Mouse (Mus musculus): ENCODE results near the gene Nsmce3.

The Nsmce3 gene

DNA sequence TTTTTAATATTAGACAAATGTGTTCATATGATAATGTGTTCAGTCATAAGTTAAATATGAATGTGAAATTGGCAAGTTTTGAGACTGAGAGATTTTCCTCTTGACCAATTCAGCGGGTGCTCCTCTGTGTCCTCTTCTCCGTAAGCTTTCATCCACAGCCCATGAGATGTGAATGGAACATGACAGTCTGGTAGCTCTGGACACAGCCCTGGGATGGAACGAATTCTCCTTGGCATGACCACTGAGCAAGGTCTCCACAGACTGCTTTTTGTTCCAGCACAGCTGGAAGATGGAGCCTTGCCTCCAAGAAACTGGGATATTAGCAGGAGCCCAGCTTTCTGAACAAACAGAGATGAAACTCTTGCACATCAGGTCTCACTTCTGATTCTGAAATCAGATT lies 9.8 kb downstream of the Nsmce3 start:
- no peak for DNase-seq (ENCODE audit: low spot score in 2 of 2)

DNA sequence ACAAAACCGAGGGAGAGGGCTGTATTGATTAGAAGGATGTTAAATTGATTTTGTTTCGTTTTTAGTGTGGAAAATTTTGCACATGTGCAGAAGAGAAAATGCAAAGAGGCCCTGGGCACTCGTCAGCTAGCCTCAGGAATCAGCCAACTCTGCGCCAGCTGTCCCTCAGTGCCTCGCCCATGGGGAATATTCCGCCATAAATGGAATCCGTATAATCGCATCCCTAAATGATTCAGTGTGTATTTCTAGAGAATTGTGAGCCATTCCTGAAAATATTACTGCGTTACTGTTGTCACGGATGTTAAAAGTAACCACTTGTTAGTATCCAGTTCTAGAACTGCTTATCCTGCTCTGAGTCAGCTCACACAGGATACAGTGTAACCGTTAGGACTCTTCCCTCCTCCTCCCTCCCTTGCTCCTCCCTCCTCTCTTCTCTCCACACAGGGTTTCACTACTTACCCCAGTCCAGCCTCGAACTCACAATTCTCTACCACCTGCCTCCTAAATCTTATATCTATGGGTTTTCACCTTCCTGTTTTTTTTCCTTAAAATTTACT lies 16.2 kb downstream of the Nsmce3 start:
- no peak for DNase-seq (ENCODE audit: low spot score in 2 of 2)

DNA sequence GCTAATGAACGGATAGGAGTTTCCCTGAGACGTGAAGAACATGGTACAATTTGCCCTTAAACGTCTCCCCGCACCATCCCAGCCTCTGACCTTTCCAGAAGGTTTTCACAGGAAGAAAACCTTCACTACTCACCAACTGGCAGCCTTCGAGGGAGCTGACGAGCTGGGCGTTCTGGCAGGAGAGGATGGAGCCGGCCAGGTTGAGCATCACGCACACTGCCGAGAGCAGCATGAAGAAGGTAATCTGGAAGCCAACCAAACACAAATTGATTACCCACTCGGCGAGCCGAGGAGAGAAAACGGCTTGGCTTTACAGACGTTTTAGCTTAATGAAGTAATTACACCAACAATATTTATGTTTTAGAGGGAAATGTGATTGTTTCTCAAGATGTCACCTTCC lies 16.8 kb downstream of the Nsmce3 start:
- DNase-seq (ENCODE audit: low spot score in 2 of 2) = no peak

DNA sequence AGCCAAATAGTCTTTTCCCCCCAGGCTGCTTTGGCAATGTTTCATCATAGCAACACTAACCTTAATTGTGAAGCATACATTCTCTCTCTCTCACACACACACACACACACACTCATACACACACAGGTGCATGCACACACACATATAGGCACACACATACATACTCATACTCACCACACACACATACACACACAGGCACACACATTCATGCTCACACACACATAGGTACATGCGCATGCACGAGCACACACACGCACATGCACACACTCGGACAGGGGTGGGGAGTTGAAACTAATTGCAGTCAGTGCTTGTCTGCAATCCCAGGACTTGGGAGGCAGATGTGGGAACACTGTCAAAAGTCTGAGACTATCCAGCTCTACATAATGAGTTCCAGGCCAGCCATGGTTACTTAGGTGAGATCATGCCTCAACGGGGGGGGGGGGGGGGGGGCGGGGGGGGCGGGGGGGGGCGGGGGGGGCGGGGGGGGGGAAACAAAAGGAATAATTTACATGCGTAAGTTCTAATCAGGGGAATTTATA lies 17.3 kb downstream of the Nsmce3 start:
- DNase-seq (ENCODE audit: low spot score in 2 of 2) = no peak

DNA sequence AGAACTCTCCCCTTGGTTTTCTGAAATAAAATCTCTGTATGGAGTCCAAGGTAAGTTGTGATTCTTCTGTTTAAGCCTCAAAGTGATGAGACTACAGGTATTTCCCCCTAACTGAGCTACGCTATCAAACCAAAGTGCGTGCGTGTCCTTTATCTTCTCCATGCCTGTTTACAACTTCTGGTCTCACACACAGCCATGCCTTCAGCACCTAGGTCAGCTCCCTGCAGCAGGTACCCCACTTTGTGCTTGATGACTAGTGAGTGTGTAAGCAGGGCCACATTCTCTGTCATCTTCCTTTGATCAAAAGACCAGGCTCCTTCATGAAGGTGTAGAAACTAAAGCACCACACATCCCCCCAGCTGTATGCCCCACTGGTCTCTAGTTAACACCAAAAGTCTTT lies 22.0 kb downstream of the Nsmce3 start:
- DNase-seq (ENCODE audit: low spot score in 2 of 2) = no peak

DNA sequence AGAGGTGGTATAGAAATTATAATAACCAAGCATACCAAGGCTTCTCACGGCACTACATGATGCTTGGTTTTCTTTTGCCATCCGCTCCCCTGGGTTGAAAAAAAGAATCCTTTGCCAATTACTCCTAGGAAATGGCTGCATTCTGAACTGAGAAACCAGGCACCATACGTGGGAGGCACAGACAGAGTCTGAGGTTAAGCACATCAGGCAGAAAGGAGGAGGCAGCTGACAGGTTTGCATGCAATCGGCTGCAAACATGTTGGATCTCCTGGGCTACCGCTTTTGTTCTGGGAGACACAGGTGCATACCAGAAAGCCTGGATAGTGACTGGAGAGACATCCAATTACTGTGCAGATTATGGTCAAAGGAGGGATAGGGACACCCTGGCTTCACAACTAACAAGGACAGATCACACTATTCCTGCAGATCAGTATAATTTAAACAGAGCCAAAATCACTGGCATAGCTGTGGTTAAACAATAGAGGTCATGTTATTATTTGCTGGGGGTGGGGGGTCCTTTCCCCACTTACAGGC lies 25.4 kb downstream of the Nsmce3 start:
- DNase-seq (ENCODE audit: low spot score in 2 of 2) = no peak

DNA sequence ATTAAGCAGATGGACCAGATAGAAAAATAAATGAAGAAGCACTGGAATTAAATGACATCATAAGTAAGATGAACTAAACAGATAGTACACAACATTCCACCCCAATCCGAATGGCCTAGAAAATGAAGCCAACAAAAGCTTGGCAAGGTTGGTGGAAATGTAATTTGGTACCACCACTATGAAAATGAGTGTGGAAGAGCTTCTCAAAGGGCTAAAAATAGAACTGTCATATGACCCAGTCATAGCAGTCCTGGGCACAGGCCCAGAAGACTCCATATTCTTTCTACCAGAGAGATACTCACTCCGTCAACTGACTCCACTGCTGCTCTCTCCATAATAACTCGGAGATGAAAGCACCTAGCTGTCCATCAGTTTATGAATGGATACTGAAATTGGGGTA lies 26.7 kb downstream of the Nsmce3 start:
- no peak for DNase-seq (ENCODE audit: low spot score in 2 of 2)

DNA sequence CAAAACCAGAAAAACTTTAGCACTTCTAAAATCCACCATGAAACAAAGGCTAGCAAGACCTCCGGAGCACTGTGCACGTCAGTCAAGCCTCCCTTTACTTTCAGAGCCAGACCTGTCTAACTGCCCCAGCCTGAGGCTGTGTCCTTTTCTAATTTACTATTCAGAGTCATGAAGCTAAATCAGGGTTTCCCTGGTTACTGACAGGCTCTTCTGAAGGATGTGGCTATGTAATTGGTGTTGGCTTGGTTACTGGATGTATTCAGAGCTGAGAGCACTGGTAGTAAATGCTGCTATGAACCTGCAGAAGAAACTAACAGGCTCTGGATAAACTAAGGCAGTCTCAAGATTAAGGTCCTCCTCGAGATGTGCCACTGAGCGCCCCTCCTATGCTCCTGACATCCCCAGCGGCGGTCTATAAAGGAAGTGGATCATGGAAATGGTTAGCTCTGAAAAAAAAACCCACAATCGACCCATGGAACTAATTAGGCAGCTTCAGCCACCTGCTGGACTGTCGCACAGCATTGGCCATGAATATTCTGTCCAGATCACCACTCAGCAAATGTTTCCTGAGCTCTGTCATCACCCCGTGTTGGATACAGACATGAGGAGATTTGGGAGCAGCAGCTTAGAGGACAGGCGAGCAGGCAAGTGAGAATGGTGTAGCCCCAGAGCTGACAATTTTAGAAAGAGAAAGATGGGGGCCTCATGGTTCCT lies 31.7 kb downstream of the Nsmce3 start:
- DNase-seq (ENCODE audit: low spot score in 2 of 2) = no peak

DNA sequence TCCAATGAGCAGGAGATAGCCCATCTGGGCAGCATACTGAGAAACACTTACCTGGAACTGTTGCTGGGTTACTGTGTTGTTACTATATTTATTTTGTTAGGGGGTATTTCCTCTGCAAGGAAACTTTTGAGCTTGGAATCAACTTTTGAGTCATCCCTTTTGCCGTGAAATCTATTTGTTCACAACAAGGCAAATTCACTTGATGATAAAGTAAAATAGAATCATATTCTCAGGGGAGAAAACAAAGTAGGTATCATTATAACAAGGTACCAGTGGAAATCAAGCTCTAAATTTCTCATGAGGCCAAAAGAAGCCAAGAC lies 32.3 kb downstream of the Nsmce3 start:
- DNase-seq (ENCODE audit: low spot score in 2 of 2) = no peak

DNA sequence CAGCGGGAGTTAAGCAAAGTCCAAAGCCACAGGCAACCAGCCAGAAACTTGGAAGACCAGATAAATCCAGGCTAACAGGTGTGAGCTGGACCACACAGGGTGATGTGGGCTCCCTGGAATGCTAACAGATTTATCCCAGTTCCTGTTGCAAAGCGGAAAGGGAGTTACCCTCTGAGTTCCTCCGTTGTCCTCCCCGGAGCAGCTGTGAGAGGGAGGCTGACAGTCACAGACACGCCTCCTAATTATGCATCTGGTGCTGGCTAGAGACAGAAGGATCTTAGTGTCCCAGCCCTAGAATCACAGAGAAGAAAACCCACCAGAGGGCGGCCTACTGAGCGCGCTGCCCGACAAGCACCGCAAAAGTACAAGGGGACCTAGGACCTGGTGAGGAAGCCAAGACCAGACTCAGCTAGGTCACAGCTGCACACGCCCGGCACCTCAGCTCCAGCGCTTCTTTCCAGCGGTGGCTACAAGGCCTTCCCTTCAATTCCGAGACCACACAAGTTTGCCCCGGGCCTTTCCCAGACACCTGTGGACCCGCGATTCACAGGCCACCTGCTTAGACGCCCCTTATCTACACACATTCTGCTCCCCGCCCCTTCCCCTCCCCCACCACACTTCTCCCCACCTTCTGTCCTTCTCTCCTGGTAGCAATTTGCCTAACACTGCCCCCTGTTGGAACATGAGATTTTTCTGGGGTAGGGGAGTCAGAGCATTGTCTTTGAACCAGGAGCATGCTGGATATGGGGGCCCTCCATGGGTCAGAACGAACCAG lies 32.8 kb downstream of the Nsmce3 start:
- no peak for DNase-seq (ENCODE audit: low spot score in 2 of 2)

DNA sequence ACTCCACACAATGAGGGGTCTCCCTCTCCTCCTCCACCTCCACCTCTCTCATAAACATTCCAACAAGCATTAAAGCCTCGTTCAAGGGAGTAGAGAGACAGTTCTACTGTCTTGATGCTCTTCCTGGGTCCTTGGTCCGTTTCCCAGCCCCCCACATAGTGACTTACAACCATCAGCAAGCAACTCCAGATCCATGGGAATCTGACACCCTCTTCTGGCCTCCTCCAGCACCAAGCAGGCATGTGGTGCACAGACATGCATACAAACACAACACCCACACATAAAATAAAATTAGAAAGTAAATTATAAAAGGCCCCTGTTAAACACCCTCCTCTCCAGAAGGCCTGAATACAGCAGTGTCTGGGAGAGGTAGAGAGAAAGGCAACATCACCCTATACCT lies 33.5 kb downstream of the Nsmce3 start:
- DNase-seq (ENCODE audit: low spot score in 2 of 2) = no peak

DNA sequence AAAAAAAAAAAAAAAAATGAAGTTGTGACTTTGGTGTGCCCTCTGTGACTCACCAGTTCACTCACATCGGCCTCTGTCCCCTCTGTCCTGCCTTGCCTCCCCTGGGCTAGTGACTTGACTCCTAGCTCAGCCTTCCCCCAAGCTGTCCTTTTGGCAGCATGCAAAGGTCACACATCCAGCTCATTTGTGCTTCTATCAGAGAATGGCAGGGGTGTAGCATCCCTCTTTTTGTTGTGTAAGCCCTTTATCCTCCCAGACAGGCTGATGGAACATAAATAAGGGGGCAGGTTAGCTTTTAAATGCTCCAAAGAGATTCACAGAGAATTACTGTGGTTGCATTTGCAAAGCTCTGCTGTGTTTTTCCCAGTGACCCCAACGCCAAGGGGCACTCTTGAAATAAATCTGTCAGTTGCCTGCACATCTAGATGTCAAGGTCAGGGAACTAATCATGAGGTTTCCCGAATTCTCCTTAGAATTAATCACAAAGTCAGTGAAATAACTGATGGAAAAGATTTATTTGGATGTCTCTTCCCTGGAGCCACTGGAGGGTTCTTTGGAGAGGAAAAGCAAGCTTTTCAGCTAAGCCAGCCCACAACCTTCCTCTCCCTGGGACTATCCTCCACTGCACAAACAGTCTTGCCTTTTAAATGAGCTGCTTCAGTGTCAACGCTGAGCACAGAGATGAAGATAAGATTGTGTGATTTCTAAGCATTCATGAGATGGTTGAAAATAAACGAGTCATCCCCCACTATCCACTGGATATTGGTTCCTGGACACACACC lies 42.4 kb downstream of the Nsmce3 start:
- no peak for DNase-seq (ENCODE audit: low spot score in 2 of 2)

DNA sequence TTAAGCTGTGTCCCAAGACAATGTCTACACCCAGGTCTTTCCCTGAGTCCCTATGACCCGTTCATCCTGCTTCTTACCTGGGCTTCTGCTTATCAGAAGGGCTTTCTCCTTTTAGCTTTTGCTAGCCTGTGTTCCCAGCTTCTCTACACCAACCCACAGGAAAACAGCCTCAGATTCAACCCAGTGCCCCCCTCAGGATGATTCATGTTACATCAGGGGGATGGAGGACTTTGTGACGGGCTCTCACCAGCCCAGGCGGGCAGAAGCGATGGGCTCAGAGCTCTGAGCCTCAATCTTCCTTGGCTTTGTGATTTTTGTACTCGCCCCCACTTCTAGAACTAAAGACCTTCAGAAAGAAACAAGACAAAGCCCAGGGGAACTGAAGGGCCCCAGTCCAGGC lies 51.7 kb downstream of the Nsmce3 start:
- no peak for DNase-seq (ENCODE audit: low spot score in 2 of 2)

DNA sequence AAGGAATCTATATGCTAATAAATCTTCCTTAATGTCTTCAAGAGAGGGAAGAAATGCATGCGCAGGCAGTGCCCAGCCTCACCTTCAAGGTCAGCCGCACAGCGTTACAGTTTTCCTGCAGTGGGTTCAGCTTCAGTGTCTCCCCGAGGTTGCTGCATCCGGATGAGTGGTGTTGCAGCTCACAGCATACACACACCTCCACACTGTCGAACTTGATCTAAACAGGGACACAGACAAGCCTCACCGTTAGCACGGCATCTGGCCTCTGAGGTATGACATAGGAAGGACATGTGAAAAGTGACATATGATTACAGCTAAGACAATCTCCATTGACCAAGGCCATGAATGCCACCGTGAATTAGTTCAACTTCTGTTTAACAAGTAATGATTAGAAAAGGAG lies 53.1 kb downstream of the Nsmce3 start:
- DNase-seq (ENCODE audit: low spot score in 2 of 2) = no peak

Measured in frontal cortex, postnatal 25 days (tissue).